Mouse (Mus musculus) kidney, postnatal 0 days (tissue): ENCODE measurements at regions not wholly inside any gene's neighbourhood (a gene's known extent, or its start where the extent isn't known, plus 50 kb on each side); places are given as distances from the start of the nearest gene placed in this dataset.
A peak's percentile ranks its signal among the peaks of the same experiment; 100 is the strongest.

Source experiments
- ATAC-seq: fragments of 200-750 bp; cut with Nextera tagmentation; replicated peaks from 2 replicates; pipeline ENCODE4 v1.8.0; 2017; ENCODE audit warnings: low read depth, moderate number of reproducible peaks, moderate TSS enrichment, moderate library complexity; ENCODE audit not compliant: low FRiP score
- DNase-seq: peaks from one replicate; pipeline ENCODE4 v3.0.0-alpha.2; 2016; ENCODE audit warnings: low spot score
- H3K27ac ChIP-seq: fragments of 300-500 bp; sonication (generic); 2 replicates; pipeline ENCODE4 v1.5.1; 2014; ENCODE audit warnings: mild to moderate bottlenecking
- H3K27me3 ChIP-seq: fragments of 300-500 bp; sonication (generic); 2 replicates; pipeline ENCODE4 v1.6.1; 2014; ENCODE audit warnings: low read length, mixed read lengths; ENCODE audit not compliant: insufficient read depth
- H3K36me3 ChIP-seq: fragments of 300-500 bp; sonication (generic); 2 replicates; pipeline ENCODE4 v1.6.1; 2014; ENCODE audit warnings: low read length, mixed read lengths; ENCODE audit not compliant: insufficient read depth
- H3K4me1 ChIP-seq: fragments of 300-500 bp; sonication (generic); replicated peaks from 2 replicates; pipeline ENCODE4 v1.6.1; 2014; ENCODE audit warnings: antibody characterized with exemption, low read length, mixed read lengths; ENCODE audit not compliant: insufficient read depth
- H3K4me2 ChIP-seq: fragments of 300-500 bp; sonication (generic); 2 replicates; pipeline ENCODE4 v1.6.1; 2014; ENCODE audit warnings: mild to moderate bottlenecking, low read length, moderate library complexity, mixed read lengths
- H3K4me3 ChIP-seq: fragments of 300-500 bp; sonication (generic); replicated peaks from 2 replicates; pipeline ENCODE4 v1.5.1; 2014; ENCODE audit warnings: low read depth, low read length
- H3K9ac ChIP-seq: fragments of 300-500 bp; sonication (generic); 2 replicates; pipeline ENCODE4 v1.6.1; 2014; ENCODE audit warnings: low read depth, low read length
- H3K9me3 ChIP-seq: fragments of 300-500 bp; sonication (generic); replicated peaks from 2 replicates; pipeline ENCODE4 v1.6.1; 2016; ENCODE audit warnings: low read length, inconsistent platforms, mixed read lengths
- CTCF ChIP-seq: IDR thresholded peaks from 2 replicates; pipeline ENCODE4 v1.5.1; 2016; ENCODE audit warnings: antibody characterized with exemption, low read depth, mild to moderate bottlenecking, moderate library complexity
- WGBS: fragments of 180-500 bp; shearing (Covaris S2); extraction: QIAGEN DNeasy Blood & Tissue Kit; methylation state at CpG from one replicate; pipeline ENCODE4 v1.1.7; 2014; 5-methylcytosine and 5-hydroxymethylcytosine counted together

GRCm38 (mm10) chr7:117926396-117926795 is 189.6 kb downstream of the Rps15a start:
- Histone ChIP-seq H3K4me2 (no peak overlapping the region), H3K27me3 (no peaks in the 10 kb centered on the region), H3K36me3 (no peaks in the 10 kb centered on the region), H3K9ac (no peak overlapping the region), H3K27ac (no peak overlapping the region), H3K4me3 (no peak overlapping the region), H3K9me3 (no peaks in the 10 kb centered on the region), H3K4me1 (no peaks in the 10 kb centered on the region)
- ATAC-seq, result no peak
- 36% methylated on average over 1 of the region's 1 CpGs for WGBS
- peak; percentile 44 for DNase-seq
- no peak for TF ChIP-seq CTCF

- H3K36me3 ChIP-seq, result no peaks in the 10 kb centered on the region
- H3K4me2 ChIP-seq, result no peak overlapping the region
- DNase-seq (no peak), ATAC-seq (no peak)
- no peak overlapping the region for H3K4me3 ChIP-seq
- H3K4me1 ChIP-seq, result no peaks in the 10 kb centered on the region
- H3K27ac ChIP-seq, result no peak overlapping the region
- H3K27me3 ChIP-seq, result no peaks in the 10 kb centered on the region
- TF ChIP-seq CTCF, result no peak
- no peaks in the 10 kb centered on the region for H3K9me3 ChIP-seq
- no peak overlapping the region for H3K9ac ChIP-seq
These were observed 193.7 kb downstream of the Rps15a start for GRCm38 (mm10) chr7:117922270-117922669.

GRCm38 (mm10) chr7:117918206-117918995 is 197.6 kb downstream of the Rps15a start:
- Histone ChIP-seq H3K27ac (no peak overlapping the region), H3K4me1 (no peaks in the 10 kb centered on the region), H3K36me3 (no peaks in the 10 kb centered on the region), H3K9me3 (no peaks in the 10 kb centered on the region), H3K4me3 (no peak overlapping the region), H3K4me2 (no peak overlapping the region), H3K9ac (no peak overlapping the region), H3K27me3 (no peaks in the 10 kb centered on the region)
- WGBS, result 91% methylated on average over 10 of the region's 10 CpGs
- no peak for DNase-seq
- ATAC-seq, result no peak
- no peak for TF ChIP-seq CTCF

- Histone ChIP-seq H3K9me3 (no peaks in the 10 kb centered on the region), H3K9ac (no peak overlapping the region), H3K4me3 (no peak overlapping the region), H3K4me1 (no peaks in the 10 kb centered on the region), H3K27me3 (no peaks in the 10 kb centered on the region), H3K36me3 (no peaks in the 10 kb centered on the region), H3K27ac (no peak overlapping the region), H3K4me2 (no peak overlapping the region)
- DNase-seq (no peak), ATAC-seq (no peak)
- 89% methylated on average over 6 of the region's 6 CpGs for WGBS
- no peak for TF ChIP-seq CTCF
These were observed 199.1 kb downstream of the Rps15a start for GRCm38 (mm10) chr7:117916915-117917314.

- DNase-seq (no peak), ATAC-seq (no peak)
- WGBS, result 73% methylated on average over 3 of the region's 3 CpGs
- no peak for TF ChIP-seq CTCF
- Histone ChIP-seq H3K4me1 (no peaks in the 10 kb centered on the region), H3K27me3 (no peaks in the 10 kb centered on the region), H3K9me3 (no peaks in the 10 kb centered on the region), H3K27ac (no peak overlapping the region), H3K4me3 (no peak overlapping the region), H3K4me2 (no peak overlapping the region), H3K9ac (no peak overlapping the region), H3K36me3 (no peaks in the 10 kb centered on the region)
These were observed 203.5 kb downstream of the Rps15a start for GRCm38 (mm10) chr7:117912453-117912852.

GRCm38 (mm10) chr7:117911062-117911461 is 204.9 kb downstream of the Rps15a start:
- Histone ChIP-seq H3K27me3 (no peaks in the 10 kb centered on the region), H3K4me1 (no peaks in the 10 kb centered on the region), H3K36me3 (no peaks in the 10 kb centered on the region), H3K4me3 (no peak overlapping the region), H3K27ac (no peak overlapping the region), H3K4me2 (no peak overlapping the region), H3K9ac (no peak overlapping the region), H3K9me3 (no peaks in the 10 kb centered on the region)
- ATAC-seq, result no peak
- no peak for TF ChIP-seq CTCF
- 84% methylated on average over 3 of the region's 3 CpGs for WGBS
- DNase-seq, result no peak

GRCm38 (mm10) chr7:117896528-117896927 is 219.5 kb downstream of the Rps15a start:
- Histone ChIP-seq H3K27ac (no peak overlapping the region), H3K27me3 (no peaks in the 10 kb centered on the region), H3K36me3 (no peaks in the 10 kb centered on the region), H3K4me2 (no peak overlapping the region), H3K9ac (no peak overlapping the region), H3K4me1 (no peaks in the 10 kb centered on the region), H3K9me3 (no peaks in the 10 kb centered on the region), H3K4me3 (no peak overlapping the region)
- TF ChIP-seq CTCF, result no peak
- 78% methylated on average over 2 of the region's 2 CpGs for WGBS
- DNase-seq (no peak), ATAC-seq (no peak)
